Mouse (Mus musculus): ENCODE measurements around the gene Sdhaf1. TPM values are rescaled to one million over a fixed set of nuclear protein-coding genes. Genes with fewer than 3 reads are reported as not detected.

Gene Sdhaf1
- polyA plus RNA-seq, 1 experiment from 2014 or later, result 23.6 TPM

Other genes with a start within 250 kb of the Sdhaf1 start
- gene Gm26920, start 233.5 kb downstream of the Sdhaf1 start, polyA plus RNA-seq (2015; fragmentation: Nextera tagmentation; extraction: Ambion mirVana), result 1.1 and 4.4 TPM in 2 replicates
- gene Zfp566, start 233.4 kb downstream of the Sdhaf1 start, polyA plus RNA-seq (2015; fragmentation: Nextera tagmentation; extraction: Ambion mirVana), result 19.3 and 20.4 TPM in 2 replicates
- gene Zfp260, start 229.1 kb downstream of the Sdhaf1 start, polyA plus RNA-seq (2015; fragmentation: Nextera tagmentation; extraction: Ambion mirVana), result 112 and 115 TPM in 2 replicates
- gene Zfp382, start 202.0 kb downstream of the Sdhaf1 start, polyA plus RNA-seq (2015; fragmentation: Nextera tagmentation; extraction: Ambion mirVana), result 16.1 and 19.4 TPM in 2 replicates
- 18.9 and 22.8 TPM in 2 replicates for gene Zfp146, start 154.1 kb downstream of the Sdhaf1 start, polyA plus RNA-seq (2015; fragmentation: Nextera tagmentation; extraction: Ambion mirVana)
- gene Cox7a1, start 139.8 kb downstream of the Sdhaf1 start, polyA plus RNA-seq (2015; fragmentation: Nextera tagmentation; extraction: Ambion mirVana), result 3.0 and 4.4 TPM in 2 replicates
- 57.2 and 64.1 TPM in 2 replicates for gene Capns1, start 125.1 kb downstream of the Sdhaf1 start, polyA plus RNA-seq (2015; fragmentation: Nextera tagmentation; extraction: Ambion mirVana)
- gene Polr2i, start 91.9 kb downstream of the Sdhaf1 start, polyA plus RNA-seq (2015; fragmentation: Nextera tagmentation; extraction: Ambion mirVana), result 181 and 186 TPM in 2 replicates
- gene Tbcb, start 91.6 kb downstream of the Sdhaf1 start, polyA plus RNA-seq (2015; fragmentation: Nextera tagmentation; extraction: Ambion mirVana), result 359 and 362 TPM in 2 replicates
- not detected in 2 replicates for gene Ovol3, start 88.2 kb downstream of the Sdhaf1 start, polyA plus RNA-seq (2015; fragmentation: Nextera tagmentation; extraction: Ambion mirVana)
- 0.68 and 0.79 TPM in 2 replicates for gene Thap8, start 43.8 kb downstream of the Sdhaf1 start, polyA plus RNA-seq (2015; fragmentation: Nextera tagmentation; extraction: Ambion mirVana)
- 5.9 and 6.4 TPM in 2 replicates for gene Wdr62, start 43.5 kb downstream of the Sdhaf1 start, polyA plus RNA-seq (2015; fragmentation: Nextera tagmentation; extraction: Ambion mirVana)
- gene Clip3, start 32.2 kb downstream of the Sdhaf1 start, polyA plus RNA-seq (2015; fragmentation: Nextera tagmentation; extraction: Ambion mirVana), result 92.0 and 99.2 TPM in 2 replicates
- gene Alkbh6, start 15.2 kb downstream of the Sdhaf1 start, polyA plus RNA-seq (2015; fragmentation: Nextera tagmentation; extraction: Ambion mirVana), result 128 and 132 TPM in 2 replicates
- 10.8 and 11.7 TPM in 2 replicates for gene Syne4, start 9.1 kb downstream of the Sdhaf1 start, polyA plus RNA-seq (2015; fragmentation: Nextera tagmentation; extraction: Ambion mirVana)
- gene E130208F15Rik, start 2.2 kb downstream of the Sdhaf1 start, polyA plus RNA-seq (2015; fragmentation: Nextera tagmentation; extraction: Ambion mirVana), result not detected in 2 replicates
- gene Lrfn3, start 38.9 kb upstream of the Sdhaf1 start, polyA plus RNA-seq (2015; fragmentation: Nextera tagmentation; extraction: Ambion mirVana), result 11.4 and 13.0 TPM in 2 replicates
- gene Tyrobp, start 89.9 kb upstream of the Sdhaf1 start, polyA plus RNA-seq (2015; fragmentation: Nextera tagmentation; extraction: Ambion mirVana), result 21.0 and 23.8 TPM in 2 replicates
- gene Hcst, start 96.0 kb upstream of the Sdhaf1 start, polyA plus RNA-seq (2015; fragmentation: Nextera tagmentation; extraction: Ambion mirVana), result 0.54 TPM in 1 of 2 replicates, not detected in the other
- gene Nfkbid, start 97.8 kb upstream of the Sdhaf1 start, polyA plus RNA-seq (2015; fragmentation: Nextera tagmentation; extraction: Ambion mirVana), result 1.2 and 1.3 TPM in 2 replicates
- 521 and 559 TPM in 2 replicates for gene Aplp1, start 121.6 kb upstream of the Sdhaf1 start, polyA plus RNA-seq (2015; fragmentation: Nextera tagmentation; extraction: Ambion mirVana)
- gene Kirrel2, start 133.8 kb upstream of the Sdhaf1 start, polyA plus RNA-seq (2015; fragmentation: Nextera tagmentation; extraction: Ambion mirVana), result 3.1 and 3.6 TPM in 2 replicates
- gene Nphs1, start 134.4 kb upstream of the Sdhaf1 start, polyA plus RNA-seq (2015; fragmentation: Nextera tagmentation; extraction: Ambion mirVana), result 0.78 and 0.94 TPM in 2 replicates
- gene Prodh2, start 169.7 kb upstream of the Sdhaf1 start, polyA plus RNA-seq (2015; fragmentation: Nextera tagmentation; extraction: Ambion mirVana), result not detected in 2 replicates
- 106 and 114 TPM in 2 replicates for gene Arhgap33, start 211.2 kb upstream of the Sdhaf1 start, polyA plus RNA-seq (2015; fragmentation: Nextera tagmentation; extraction: Ambion mirVana)
- 5.7 and 6.6 TPM in 2 replicates for gene Hspb6, start 228.3 kb upstream of the Sdhaf1 start, polyA plus RNA-seq (2015; fragmentation: Nextera tagmentation; extraction: Ambion mirVana)
- 8.7 and 12.3 TPM in 2 replicates for gene Proser3, start 228.4 kb upstream of the Sdhaf1 start, polyA plus RNA-seq (2015; fragmentation: Nextera tagmentation; extraction: Ambion mirVana)
- gene Lin37, start 235.9 kb upstream of the Sdhaf1 start, polyA plus RNA-seq (2015; fragmentation: Nextera tagmentation; extraction: Ambion mirVana), result 54.4 and 60.4 TPM in 2 replicates
- 92.5 and 102 TPM in 2 replicates for gene U2af1l4, start 239.4 kb upstream of the Sdhaf1 start, polyA plus RNA-seq (2015; fragmentation: Nextera tagmentation; extraction: Ambion mirVana)
- 20.7 and 22.6 TPM in 2 replicates for gene Gm49396, start 239.4 kb upstream of the Sdhaf1 start, polyA plus RNA-seq (2015; fragmentation: Nextera tagmentation; extraction: Ambion mirVana)
- 131 and 133 TPM in 2 replicates for gene Psenen, start 239.7 kb upstream of the Sdhaf1 start, polyA plus RNA-seq (2015; fragmentation: Nextera tagmentation; extraction: Ambion mirVana)
- gene Igflr1, start 241.5 kb upstream of the Sdhaf1 start, polyA plus RNA-seq (2015; fragmentation: Nextera tagmentation; extraction: Ambion mirVana), result 4.8 and 6.6 TPM in 2 replicates

All from midbrain, embryonic 13.5 days (tissue).